Mouse (Mus musculus) megakaryocyte, embryonic 14.5 days (primary cell): Measurements from ENCODE around the gene Foxr1.

Experiments used
- FLI1 ChIP-seq: IDR thresholded peaks from 2 replicates; pipeline ENCODE4 v1.6.1; 2012; ENCODE audit warnings: low read length, inconsistent platforms, mixed read lengths
- GATA1 ChIP-seq: IDR thresholded peaks from 3 replicates; pipeline ENCODE4 v1.6.1; 2012; ENCODE audit warnings: mixed read lengths, low read length, inconsistent platforms, borderline replicate concordance

- TF ChIP-seq GATA1 (no peak), FLI1 (no peak)
Observed at GRCm38 (mm10) chr9:44389273-44389672, 51.7 kb downstream of the Foxr1 start.
